16 mouse cellular contexts compared by ENCODE assay signal in genomic region chr10:59326612-59327315, GRCm38 (mm10). TPM values are rescaled to one million over a fixed set of nuclear protein-coding genes. Genes with fewer than 3 reads are reported as not detected.
DNase-seq lines count a peak whose midpoint lies in the region; ATAC-seq and TF ChIP-seq lines count a peak whose summit lies in the region.
"Had no signal": no experiment of that assay in that cellular context is flagged by ENCODE, and none has a peak within 500 bp of the region (broad histone marks: within the 10 kb centered on the region; RNA-seq: fewer than 3 reads in every experiment).

No protein-coding gene starts in this region.

- ATAC-seq in forebrain, embryonic 13.5 days: no peak
- no peak for ATAC-seq in forebrain, embryonic 16.5 days
- no peak for ATAC-seq in kidney, postnatal 0 days (replicated peaks; ENCODE audit: low FRiP score, low read depth)
- ATAC-seq in CD4-positive, CD25-positive, alpha-beta regulatory T cell, adult 4 months: peak; percentile 6
- ATAC-seq in liver, embryonic 12.5 days: no peak

- no peak overlapping the region for H3K4me3 ChIP-seq in forebrain, embryonic 13.5 days
- H3K4me3 ChIP-seq in forebrain, embryonic 16.5 days (replicated peaks; ENCODE audit: low read length): no peak overlapping the region
- no peak overlapping the region for H3K4me3 ChIP-seq in kidney, postnatal 0 days (replicated peaks; ENCODE audit: low read depth, low read length)
- H3K4me3 ChIP-seq in liver, embryonic 12.5 days: no peak overlapping the region
- H3K4me3 ChIP-seq: erythroblast, embryonic 14.5 days; liver, embryonic 15.5 days; midbrain, embryonic 10.5 days had no signal

- H3K9ac ChIP-seq in forebrain, embryonic 13.5 days: no peak overlapping the region
- H3K9ac ChIP-seq in forebrain, embryonic 16.5 days (replicated peaks; ENCODE audit: low read depth, low read length): no peak overlapping the region
- H3K9ac ChIP-seq in kidney, postnatal 0 days (ENCODE audit: low read depth, low read length): no peak overlapping the region
- no peak overlapping the region for H3K9ac ChIP-seq in liver, embryonic 12.5 days
- H3K9ac ChIP-seq: kidney, embryonic 15.5 days; liver, embryonic 15.5 days had no signal

- H3K4me1 ChIP-seq in forebrain, embryonic 13.5 days: peaks cover 33% of the 10 kb centered on the region
- H3K4me1 ChIP-seq in forebrain, embryonic 16.5 days (replicated peaks; ENCODE audit: control insufficient read depth, insufficient read depth, low read length): peaks cover 19% of the 10 kb centered on the region
- H3K4me1 ChIP-seq in kidney, postnatal 0 days (replicated peaks; ENCODE audit: insufficient read depth, low read length): peaks cover 13% of the 10 kb centered on the region; the same call in 1 of the 2 replicates
- peaks cover 65% of the 10 kb centered on the region for H3K4me1 ChIP-seq in liver, embryonic 12.5 days

- 45% methylated on average over 8 of the region's 8 CpGs for WGBS in forebrain, embryonic 13.5 days
- WGBS in forebrain, embryonic 16.5 days: 36% methylated on average over 8 of the region's 8 CpGs
- WGBS in kidney, postnatal 0 days: 75% methylated on average over 8 of the region's 8 CpGs
- WGBS in liver, embryonic 12.5 days (ENCODE audit: insufficient replicate concordance): 77% methylated on average over 8 of the region's 8 CpGs

- H3K4me2 ChIP-seq in forebrain, embryonic 13.5 days: 0 out of 2 replicates have a peak overlapping the region, but pooled peaks have one; percentile 18
- H3K4me2 ChIP-seq in forebrain, embryonic 16.5 days (ENCODE audit: low read length): no peak overlapping the region
- peak overlapping the region; percentile 14; the same call in 1 of the 2 replicates for H3K4me2 ChIP-seq in kidney, postnatal 0 days (ENCODE audit: low read length)
- H3K4me2 ChIP-seq in liver, embryonic 12.5 days: no peak overlapping the region
- H3K4me2 ChIP-seq: liver, embryonic 15.5 days had no signal

- DNase-seq in kidney, postnatal 0 days (ENCODE audit: low spot score): no peak
- DNase-seq in kidney, postnatal 25 days: no peak
- peak; percentile 61 for DNase-seq in induced T-regulatory cell, adult 2 months (ENCODE audit: low read depth)
- DNase-seq in thymus, adult 18-20 months: no peak
- DNase-seq: adrenal gland, adult 8-10 months; cerebellum, adult 8-10 months; embryo, embryonic 11 days; right cerebral cortex, postnatal 14 days had no signal

- no peak overlapping the region for H3K27ac ChIP-seq in forebrain, embryonic 13.5 days
- no peak overlapping the region for H3K27ac ChIP-seq in forebrain, embryonic 16.5 days (ENCODE audit: low read length)
- no peak overlapping the region for H3K27ac ChIP-seq in kidney, postnatal 0 days
- no peak overlapping the region for H3K27ac ChIP-seq in liver, embryonic 12.5 days
- H3K27ac ChIP-seq: kidney, embryonic 15.5 days; liver, embryonic 15.5 days; midbrain, embryonic 10.5 days had no signal

- no peaks in the 10 kb centered on the region for H3K9me3 ChIP-seq in forebrain, embryonic 13.5 days (replicated peaks)
- no peaks in the 10 kb centered on the region for H3K9me3 ChIP-seq in forebrain, embryonic 16.5 days (ENCODE audit: control insufficient read depth, low read length)
- H3K9me3 ChIP-seq in kidney, postnatal 0 days (replicated peaks; ENCODE audit: low read length): no peaks in the 10 kb centered on the region
- H3K9me3 ChIP-seq in liver, embryonic 12.5 days (replicated peaks): no peaks in the 10 kb centered on the region
- H3K9me3 ChIP-seq: kidney, embryonic 15.5 days; liver, embryonic 15.5 days; midbrain, embryonic 10.5 days had no signal

- no peaks in the 10 kb centered on the region for H3K36me3 ChIP-seq in forebrain, embryonic 13.5 days (ENCODE audit: poor library complexity, severe bottlenecking)
- no peaks in the 10 kb centered on the region for H3K36me3 ChIP-seq in forebrain, embryonic 16.5 days (ENCODE audit: control insufficient read depth, insufficient read depth)
- H3K36me3 ChIP-seq in kidney, postnatal 0 days (ENCODE audit: insufficient read depth, low read length): no peaks in the 10 kb centered on the region
- 0 out of 2 replicates have a peak, but pooled peaks cover 4% of the 10 kb centered on the region for H3K36me3 ChIP-seq in liver, embryonic 12.5 days
- H3K36me3 ChIP-seq: kidney, embryonic 15.5 days; liver, embryonic 15.5 days had no signal

- no peaks in the 10 kb centered on the region for H3K27me3 ChIP-seq in forebrain, embryonic 13.5 days
- H3K27me3 ChIP-seq in forebrain, embryonic 16.5 days (replicated peaks; ENCODE audit: control insufficient read depth, insufficient read depth, low read length): no peaks in the 10 kb centered on the region
- H3K27me3 ChIP-seq in kidney, postnatal 0 days (ENCODE audit: insufficient read depth, low read length): no peaks in the 10 kb centered on the region
- H3K27me3 ChIP-seq in liver, embryonic 12.5 days (replicated peaks): no peaks in the 10 kb centered on the region
- H3K27me3 ChIP-seq: kidney, embryonic 15.5 days; liver, embryonic 15.5 days had no signal

- no peak for TF ChIP-seq CTCF in kidney, postnatal 0 days (IDR thresholded peaks at IDR 0.05; ENCODE audit: low read depth)

RNA-seq across cellular contexts. Expression of gene P4ha1, which starts 3.7 kb away (rescaled TPM):
- polyA plus RNA-seq in forebrain, embryonic 13.5 days (2015; fragmentation: Nextera tagmentation; extraction: Ambion mirVana): 25.9 and 26.9 TPM in 2 replicates
- 32.8 and 46.6 TPM in 2 replicates for polyA plus RNA-seq in forebrain, embryonic 16.5 days (2015; fragmentation: Nextera tagmentation; extraction: Ambion mirVana)
- polyA plus RNA-seq in kidney, postnatal 0 days (2015; fragmentation: Nextera tagmentation; extraction: Ambion mirVana): 27.9 and 31.3 TPM in 2 replicates
- 10 to 100 TPM; 53.7 to 54.3 TPM for polyA plus RNA-seq in CD4-positive, CD25-positive, alpha-beta regulatory T cell, adult 4 months (2017; shearing (Covaris generic))
- polyA plus RNA-seq in liver, embryonic 12.5 days (2016; fragmentation: Nextera tagmentation; extraction: Ambion mirVana): 24.7 and 27.4 TPM in 2 replicates

Comparison
In these comparisons a context has a peak if more than half of its experiments do, and no peak if none do; other contexts are left out.
1. H3K4me2 ChIP-seq: peak in forebrain, embryonic 13.5 days (single experiment) and kidney, postnatal 0 days (single experiment); none in forebrain, embryonic 16.5 days (single experiment) and liver, embryonic 12.5 days (single experiment).